Mouse (Mus musculus) spleen, adult 2 months (tissue): ENCODE data around the gene Cacng7. TPM values are rescaled to one million over a fixed set of nuclear protein-coding genes. Genes with fewer than 3 reads are reported as not detected.

Source experiments
- DNase-seq, 2 experiments: peaks; one replicate each; pipeline versions ENCODE4 v3.0.0 to v3.0.0-alpha.2; 2012 to 2021; ENCODE audit warnings: low spot score in 2 of 2, low read depth in 1 of 2
- H3K27ac ChIP-seq: fragments of 200-500 bp; 2 replicates; pipeline ENCODE4 v1.5.1; 2012; ENCODE audit warnings: low read length, inconsistent platforms; ENCODE audit not compliant: insufficient read depth
- H3K27me3 ChIP-seq: fragments of 200-500 bp; 2 replicates; pipeline ENCODE4 v1.6.1; 2012; ENCODE audit warnings: mild to moderate bottlenecking, moderate library complexity, low read length, inconsistent platforms; ENCODE audit not compliant: control insufficient read depth, insufficient read depth
- H3K36me3 ChIP-seq: fragments of 200-500 bp; 2 replicates; pipeline ENCODE4 v1.6.1; 2012; ENCODE audit warnings: mild to moderate bottlenecking, low read length, inconsistent platforms; ENCODE audit not compliant: control insufficient read depth, insufficient read depth
- H3K4me1 ChIP-seq: fragments of 200-500 bp; 2 replicates; pipeline ENCODE4 v1.6.1; 2011; ENCODE audit warnings: inconsistent platforms; ENCODE audit not compliant: control insufficient read depth, insufficient read depth, insufficient read length
- H3K4me3 ChIP-seq: fragments of 200-500 bp; 2 replicates; pipeline ENCODE4 v1.5.1; 2011; ENCODE audit warnings: mild to moderate bottlenecking, inconsistent platforms; ENCODE audit not compliant: insufficient read depth, insufficient read length; ENCODE audit errors: extremely low read depth
- CTCF ChIP-seq: fragments of 200-500 bp; IDR thresholded peaks from 2 replicates; pipeline ENCODE4 v1.5.1; 2011; ENCODE audit warnings: mild to moderate bottlenecking, inconsistent platforms; ENCODE audit not compliant: insufficient read depth, insufficient read length, insufficient replicate concordance; ENCODE audit errors: extremely low read depth
- POLR2A ChIP-seq: fragments of 200-500 bp; IDR thresholded peaks from 2 replicates; pipeline ENCODE4 v1.6.1; 2011; ENCODE audit warnings: low read depth, low read length, inconsistent platforms
- WGBS: fragments of 180-500 bp; shearing (Covaris S2); methylation state at CpG from one replicate; pipeline ENCODE4 v1.1.7; 2018; 5-methylcytosine and 5-hydroxymethylcytosine counted together
- polyA plus RNA-seq: library from polyadenylated mRNA; depleted of rRNA; stranded (reverse); fragments of >200 nt; gene quantifications from 2 replicates; pipeline ENCODE4 v1.2.3, GENCODE M21; 2012

Cacng7 gene
- polyA plus RNA-seq, 1 experiment, result 1.1 TPM

GRCm38 (mm10) chr7:3345301-3345700, 12.5 kb downstream of the Cacng7 start:
- TF ChIP-seq CTCF (no peak), POLR2A (no peak)
- Histone ChIP-seq H3K4me1 (no peaks in the 10 kb centered on the region), H3K4me3 (no peak overlapping the region), H3K36me3 (no peaks in the 10 kb centered on the region), H3K27me3 (no peaks in the 10 kb centered on the region), H3K27ac (no peak overlapping the region)
- DNase-seq, result no peak
- 95% methylated on average over 3 of the region's 3 CpGs for WGBS

GRCm38 (mm10) chr7:3347366-3348287, 14.9 kb downstream of the Cacng7 start:
- WGBS, result 80% methylated on average over 20 of the region's 20 CpGs
- DNase-seq, result no peak
- H3K4me1 ChIP-seq, result no peaks in the 10 kb centered on the region
- H3K4me3 ChIP-seq, result no peak overlapping the region
- H3K27me3 ChIP-seq, result no peaks in the 10 kb centered on the region
- TF ChIP-seq CTCF (no peak), POLR2A (no peak)
- no peak overlapping the region for H3K27ac ChIP-seq
- H3K36me3 ChIP-seq, result no peaks in the 10 kb centered on the region

- 81% methylated on average over 5 of the region's 5 CpGs for WGBS
- H3K4me3 ChIP-seq, result no peak overlapping the region
- TF ChIP-seq POLR2A (no peak), CTCF (no peak)
- H3K27me3 ChIP-seq, result no peaks in the 10 kb centered on the region
- no peaks in the 10 kb centered on the region for H3K36me3 ChIP-seq
- no peak for DNase-seq
- no peaks in the 10 kb centered on the region for H3K4me1 ChIP-seq
- no peak overlapping the region for H3K27ac ChIP-seq
Measured at GRCm38 (mm10) chr7:3348326-3348725, 15.6 kb downstream of the Cacng7 start.

- Histone ChIP-seq H3K4me3 (no peak overlapping the region), H3K4me1 (no peaks in the 10 kb centered on the region), H3K27ac (no peak overlapping the region), H3K36me3 (no peaks in the 10 kb centered on the region), H3K27me3 (no peaks in the 10 kb centered on the region)
- WGBS, result 85% methylated on average over 9 of the region's 9 CpGs
- no peak for TF ChIP-seq POLR2A
- TF ChIP-seq CTCF, result no peak
- DNase-seq, result no peak
Measured at GRCm38 (mm10) chr7:3349775-3350174, 17.0 kb downstream of the Cacng7 start.

GRCm38 (mm10) chr7:3351536-3351935, 18.8 kb downstream of the Cacng7 start:
- 89% methylated on average over 1 of the region's 1 CpGs for WGBS

GRCm38 (mm10) chr7:3354850-3355249, 22.1 kb downstream of the Cacng7 start:
- no peaks in the 10 kb centered on the region for H3K27me3 ChIP-seq
- no peak overlapping the region for H3K27ac ChIP-seq
- 84% methylated on average over 6 of the region's 6 CpGs for WGBS
- DNase-seq, result no peak
- TF ChIP-seq POLR2A (no peak), CTCF (no peak)
- H3K36me3 ChIP-seq, result no peaks in the 10 kb centered on the region
- H3K4me1 ChIP-seq, result no peaks in the 10 kb centered on the region
- no peak overlapping the region for H3K4me3 ChIP-seq

More at GRCm38 (mm10) chr7:3351536-3351935, 18.8 kb downstream of the Cacng7 start:
- no peaks in the 10 kb centered on the region for H3K4me1 ChIP-seq
- H3K4me3 ChIP-seq, result no peak overlapping the region
- H3K27ac ChIP-seq, result no peak overlapping the region
- TF ChIP-seq CTCF (no peak), POLR2A (no peak)
- H3K36me3 ChIP-seq, result no peaks in the 10 kb centered on the region
- DNase-seq, result no peak
- H3K27me3 ChIP-seq, result no peaks in the 10 kb centered on the region

- Histone ChIP-seq H3K27me3 (no peaks in the 10 kb centered on the region), H3K36me3 (no peaks in the 10 kb centered on the region), H3K27ac (no peak overlapping the region), H3K4me3 (no peak overlapping the region), H3K4me1 (no peaks in the 10 kb centered on the region; the same call in 1 of the 2 replicates)
- WGBS, result 87% methylated on average over 1 of the region's 1 CpGs
- TF ChIP-seq POLR2A, result no peak
- no peak for TF ChIP-seq CTCF
- DNase-seq, result no peak
Measured at GRCm38 (mm10) chr7:3360678-3361077, 27.9 kb downstream of the Cacng7 start.
